Mouse (Mus musculus): ENCODE data around the gene Ccdc61. TPM values are rescaled to one million over a fixed set of nuclear protein-coding genes. Genes with fewer than 3 reads are reported as not detected.

Ccdc61 gene
- total RNA-seq (2021): 10 to 100 TPM; 11.6 to 13.0 TPM
- long read RNA-seq, experiment 1, transcript Ccdc61-201 (14 exons, 2,022 nt): major isoform, 9 of 21 reads
- long read RNA-seq, experiment 1, partial matches to known transcripts: 2 of 21 reads
- long read RNA-seq, experiment 1, other reads (novel, unspliced or antisense): 9 of 21 reads
- long read RNA-seq, experiment 2, transcript Ccdc61-201 (14 exons, 2,022 nt): major isoform, 7 of 17 reads
- long read RNA-seq, experiment 2, partial matches to known transcripts: 3 of 17 reads
- long read RNA-seq, experiment 2, other reads (novel, unspliced or antisense): 7 of 17 reads

GRCm38 (mm10) chr7:18910241-18910831, at the start of gene Ccdc61:
Gene Ccdc61, minus strand, starts transcription at chr7:18910415.
- intact Hi-C loops (cut with DNase I): no loop called here
- peak; percentile 98 to 99 for DNase-seq (ENCODE audit: low spot score in 2 of 2)

DNA sequence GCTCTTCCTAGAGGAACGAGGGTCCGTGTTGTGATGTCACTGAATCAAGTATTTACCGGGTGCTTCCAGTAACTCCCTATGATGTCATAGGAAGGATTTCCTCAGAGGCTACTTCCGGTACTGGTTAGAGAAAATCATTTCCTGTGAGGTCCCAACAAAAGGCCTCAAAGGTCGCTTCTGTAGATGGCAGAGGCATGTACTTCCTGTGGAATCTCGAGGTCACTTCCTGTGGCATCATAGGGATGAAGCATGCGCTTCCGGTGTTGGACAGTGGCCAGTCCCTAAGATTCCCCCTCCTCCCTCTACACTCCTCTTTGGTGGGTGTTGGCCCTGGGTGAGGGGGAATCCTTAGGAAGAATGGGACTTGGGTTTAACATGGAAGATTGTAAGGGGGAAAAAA, 49.2 kb upstream of the Ccdc61 start:
- no peak for DNase-seq (ENCODE audit: low spot score in 2 of 2)
- intact Hi-C loops (cut with DNase I): loop anchor here (5.0 kb wide), 1 partner anchor 62 kb away; no protein-coding TSS in a partner anchor

DNA sequence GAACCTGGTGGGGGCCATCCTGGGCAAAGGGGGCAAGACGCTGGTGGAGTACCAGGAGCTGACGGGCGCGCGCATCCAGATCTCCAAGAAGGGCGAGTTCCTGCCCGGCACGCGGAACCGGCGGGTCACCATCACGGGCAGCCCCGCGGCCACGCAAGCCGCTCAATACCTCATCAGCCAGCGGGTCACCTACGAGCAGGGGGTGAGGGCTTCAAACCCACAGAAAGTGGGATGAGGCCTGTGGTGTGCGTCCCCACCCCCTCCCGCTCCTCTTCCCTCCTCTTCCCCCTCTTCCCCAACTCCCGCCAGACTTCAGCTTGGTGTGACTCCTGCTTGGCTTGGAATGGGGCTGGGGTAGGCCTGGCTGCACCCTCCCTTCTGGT, 48.2 kb upstream of the Ccdc61 start:
- intact Hi-C loops (cut with DNase I): loop anchor here (5.0 kb wide), 1 partner anchor 61 kb away; no protein-coding TSS in a partner anchor
- no peak for DNase-seq (ENCODE audit: low spot score in 2 of 2)

DNA sequence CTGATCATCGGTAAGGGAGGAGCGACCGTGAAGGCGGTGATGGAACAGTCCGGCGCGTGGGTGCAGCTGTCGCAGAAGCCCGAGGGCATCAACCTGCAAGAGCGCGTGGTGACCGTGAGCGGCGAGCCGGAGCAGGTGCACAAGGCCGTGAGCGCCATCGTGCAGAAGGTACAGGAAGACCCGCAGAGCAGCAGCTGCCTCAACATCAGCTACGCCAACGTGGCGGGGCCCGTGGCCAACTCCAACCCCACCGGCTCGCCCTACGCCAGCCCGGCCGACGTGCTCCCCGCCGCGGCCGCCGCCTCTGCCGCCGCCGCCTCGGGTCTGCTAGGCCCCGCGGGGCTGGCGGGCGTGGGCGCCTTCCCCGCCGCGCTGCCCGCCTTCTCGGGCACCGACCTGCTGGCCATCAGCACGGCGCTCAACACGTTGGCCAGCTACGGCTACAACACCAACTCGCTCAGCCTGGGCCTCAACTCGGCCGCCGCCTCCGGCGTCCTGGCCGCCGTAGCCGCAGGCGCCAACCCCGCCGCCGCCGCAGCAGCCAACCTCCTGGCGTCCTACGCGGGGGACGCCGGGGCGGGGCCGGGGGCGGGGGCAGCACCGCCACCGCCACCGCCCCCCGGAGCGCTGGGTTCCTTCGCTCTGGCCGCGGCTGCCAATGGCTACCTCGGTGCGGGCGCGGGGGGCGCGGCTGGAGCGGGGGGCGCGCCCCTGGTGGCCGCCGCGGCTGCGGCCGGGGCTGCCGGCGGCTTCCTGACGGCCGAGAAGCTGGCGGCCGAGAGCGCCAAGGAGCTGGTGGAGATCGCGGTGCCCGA, 47.6 kb upstream of the Ccdc61 start:
- peak in 1 of 2 experiments; percentile 64 for DNase-seq (ENCODE audit: low spot score in 2 of 2)
- intact Hi-C loops (cut with DNase I): loop anchor here (5.0 kb wide), 1 partner anchor 60 kb away; no protein-coding TSS in a partner anchor

DNA sequence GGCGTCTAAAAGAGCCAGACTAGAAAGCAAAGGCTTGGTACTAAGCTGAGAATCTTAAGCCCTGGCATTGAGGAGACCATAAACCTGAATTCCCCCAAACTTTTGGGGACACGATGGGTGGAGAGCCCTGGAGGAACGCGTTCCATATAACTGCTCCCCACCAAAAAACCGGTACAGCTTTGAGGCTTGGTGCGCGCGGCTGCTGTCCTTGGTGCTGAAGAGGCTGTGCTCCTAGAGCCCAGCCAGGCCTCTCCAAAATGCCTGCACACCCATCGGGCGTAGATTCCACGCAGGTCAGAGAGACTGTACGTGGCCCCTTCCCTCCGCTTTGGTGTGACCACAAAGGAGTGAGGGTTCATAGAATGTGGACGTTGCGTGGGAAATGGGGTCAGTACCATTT, 41.2 kb upstream of the Ccdc61 start:
- no peak for DNase-seq (ENCODE audit: low spot score in 2 of 2)
- intact Hi-C loops (cut with DNase I): no loop called here

GRCm38 (mm10) chr7:18950523-18951315, 40.5 kb upstream of the Ccdc61 start:
- intact Hi-C loops (cut with DNase I): no loop called here
- DNase-seq (ENCODE audit: low spot score in 2 of 2): peak in 1 of 2 experiments; percentile 65

GRCm38 (mm10) chr7:18949781-18950522, 39.7 kb upstream of the Ccdc61 start:
- DNase-seq (ENCODE audit: low spot score in 2 of 2): peak; percentile 61 to 82
- intact Hi-C loops (cut with DNase I): no loop called here

- intact Hi-C loops (cut with DNase I): no loop called here
- no peak for DNase-seq (ENCODE audit: low spot score in 2 of 2)
Measured at GRCm38 (mm10) chr7:18948151-18948550, 37.9 kb upstream of the Ccdc61 start.

DNA sequence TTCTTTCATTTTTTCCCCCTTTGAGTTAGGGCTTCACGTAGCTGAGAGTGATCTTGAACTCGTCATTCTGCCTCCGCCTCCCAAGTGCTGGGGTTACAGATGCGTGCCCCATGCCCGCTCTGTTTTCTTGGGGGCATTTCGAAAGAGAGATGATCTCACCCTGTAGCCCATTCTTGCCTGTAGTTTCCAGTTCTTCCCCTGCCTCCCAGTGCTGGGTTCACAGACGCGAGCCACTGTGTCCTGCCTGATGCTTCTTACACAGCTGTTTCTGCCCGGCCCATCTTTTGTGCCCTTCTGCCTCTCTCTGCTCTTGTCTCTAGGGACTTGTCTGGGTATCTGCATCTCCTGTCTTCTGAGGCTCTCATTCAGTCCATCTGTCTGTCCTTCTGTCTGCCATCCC, 32.6 kb upstream of the Ccdc61 start:
- intact Hi-C loops (cut with DNase I): no loop called here
- no peak for DNase-seq (ENCODE audit: low spot score in 2 of 2)

GRCm38 (mm10) chr7:18942376-18942775, 32.2 kb upstream of the Ccdc61 start:
- peak; percentile 50 to 66 for DNase-seq (ENCODE audit: low spot score in 2 of 2)
- intact Hi-C loops (cut with DNase I): no loop called here

DNA sequence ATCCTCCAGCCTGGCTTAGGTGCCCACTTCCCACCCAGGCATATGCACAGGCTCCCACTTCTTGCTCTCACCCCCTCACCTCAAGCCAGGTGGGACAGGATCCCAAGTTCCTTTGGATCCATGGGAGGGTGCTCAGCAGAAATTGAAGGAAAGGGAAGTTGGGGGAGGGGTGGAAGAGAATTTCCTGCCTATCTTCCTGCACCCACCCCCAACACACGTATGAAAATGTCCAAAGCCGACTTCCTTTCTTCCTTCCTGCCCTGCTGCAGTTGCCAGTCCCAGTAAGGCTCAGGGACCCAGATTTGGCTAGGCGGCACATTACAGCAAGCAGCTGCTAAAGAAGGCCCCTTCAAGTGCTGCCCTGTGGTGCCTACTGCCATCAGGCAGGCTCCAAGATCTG, 17.5 kb upstream of the Ccdc61 start:
- intact Hi-C loops (cut with DNase I): loop anchor here (10.0 kb wide), 1 partner anchor 67 kb away; the partner anchor contains the start of gene Mypop
- no peak for DNase-seq (ENCODE audit: low spot score in 2 of 2)

- intact Hi-C loops (cut with DNase I): loop anchor here (10.0 kb wide), 1 partner anchor 68 kb away; the partner anchor contains the start of gene Mypop
- DNase-seq (ENCODE audit: low spot score in 2 of 2): no peak
Measured at GRCm38 (mm10) chr7:18926911-18927310, 16.7 kb upstream of the Ccdc61 start.

- peak in 1 of 2 experiments; percentile 40 for DNase-seq (ENCODE audit: low spot score in 2 of 2)
- intact Hi-C loops (cut with DNase I): loop anchor here (10.0 kb wide), 1 partner anchor 69 kb away; the partner anchor contains the start of gene Mypop
Measured at GRCm38 (mm10) chr7:18926041-18926790, 16.0 kb upstream of the Ccdc61 start.

DNA sequence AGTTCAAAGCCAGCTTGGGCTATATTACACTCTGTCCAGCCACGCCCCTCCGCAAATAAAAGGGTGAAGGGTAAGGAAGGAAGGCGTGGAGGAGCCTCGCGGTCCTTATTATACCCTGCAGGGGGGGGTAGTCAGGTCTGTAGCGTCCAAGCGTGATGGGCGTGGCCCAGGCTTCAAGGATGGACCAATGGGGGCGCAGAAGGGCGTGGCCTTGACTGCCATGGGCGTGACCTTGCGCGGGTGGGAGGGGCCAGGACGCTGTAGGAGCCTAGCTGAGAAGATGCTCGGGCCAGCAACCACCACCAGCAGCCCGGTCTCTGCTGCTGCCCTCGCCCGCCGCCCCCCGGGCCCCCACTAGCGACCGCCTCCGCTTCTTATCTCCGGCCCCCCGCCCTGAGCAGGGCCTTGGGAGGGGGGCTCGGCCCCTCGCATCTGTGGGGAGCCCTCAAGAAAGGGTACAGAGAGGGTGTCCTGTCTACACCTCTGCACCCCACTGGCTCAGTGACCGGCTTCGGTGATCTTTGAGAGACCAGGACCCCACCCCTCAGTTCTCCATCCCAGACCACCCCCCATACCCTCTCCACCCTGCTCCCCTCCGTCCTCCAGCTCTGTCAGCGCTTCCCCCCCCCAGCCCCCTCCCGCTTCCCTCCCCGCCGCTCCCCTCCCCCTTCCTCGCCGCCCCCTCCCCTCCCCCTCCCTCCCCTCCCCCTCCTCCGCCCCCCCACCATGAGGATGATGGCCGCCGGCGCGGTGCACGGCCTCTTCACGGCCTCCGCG, 15.1 kb upstream of the Ccdc61 start, which contains the start of gene Nova2:
TSS of gene Nova2 (plus strand) at position 727 of the 777 bp plus-strand sequence.
- intact Hi-C loops (cut with DNase I): loop anchor here (10.0 kb wide), 1 partner anchor 69 kb away; the partner anchor contains the start of gene Mypop
- peak; percentile 98 to 99 for DNase-seq (ENCODE audit: low spot score in 2 of 2)

DNA sequence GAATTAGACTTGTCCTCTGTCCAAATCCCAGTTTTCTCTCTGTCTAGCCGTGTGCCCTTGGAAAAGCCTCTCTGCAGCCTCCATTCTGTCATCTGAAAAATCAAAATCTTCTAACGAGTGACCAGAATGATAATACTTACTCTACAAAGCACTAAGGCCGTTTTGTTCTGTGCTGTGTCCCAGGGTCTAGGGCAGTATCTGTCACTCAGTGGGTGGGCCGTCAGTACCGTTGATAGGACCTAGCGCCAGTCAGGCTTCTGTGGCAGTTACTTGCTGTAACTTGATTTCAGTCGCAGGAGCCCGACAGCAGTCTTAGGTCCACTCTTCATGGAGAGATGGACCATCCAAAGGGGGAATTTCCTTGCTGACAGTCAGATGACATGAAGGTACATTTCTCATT, 14.1 kb upstream of the Ccdc61 start:
- no peak for DNase-seq (ENCODE audit: low spot score in 2 of 2)
- intact Hi-C loops (cut with DNase I): loop anchor here (10.0 kb wide), 1 partner anchor 70 kb away; the partner anchor contains the start of gene Mypop

DNA sequence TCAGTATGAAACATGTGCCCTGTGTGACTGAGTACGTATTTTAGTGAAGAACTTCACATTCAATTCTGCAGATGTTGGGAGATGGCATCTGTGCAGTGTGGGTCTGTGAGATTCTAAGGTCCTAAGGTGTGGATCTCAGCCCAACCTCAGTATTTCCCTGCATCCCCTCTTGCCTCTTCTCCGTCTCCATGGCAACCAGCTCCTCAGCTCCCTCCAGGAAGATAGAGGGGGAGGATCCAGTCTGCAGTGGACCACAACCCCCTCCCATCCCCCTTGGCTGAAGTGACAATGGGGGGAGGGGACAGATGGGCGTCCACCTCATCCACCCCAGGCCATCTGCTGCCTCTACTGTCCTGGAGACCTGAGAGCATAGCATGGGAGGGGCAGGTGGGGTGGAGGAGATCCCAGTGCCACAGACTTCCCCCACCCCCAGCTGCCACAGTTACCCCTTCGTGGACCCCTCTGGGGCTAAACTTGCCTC, 13.5 kb upstream of the Ccdc61 start:
- DNase-seq (ENCODE audit: low spot score in 2 of 2): peak; percentile 51 to 69
- intact Hi-C loops (cut with DNase I): loop anchor here (10.0 kb wide), 1 partner anchor 71 kb away; the partner anchor contains the start of gene Mypop
